Mouse (Mus musculus) spleen, adult 2 months (tissue): ENCODE results near the gene Hdc. TPM values are rescaled to one million over a fixed set of nuclear protein-coding genes. Genes with fewer than 3 reads are reported as not detected.

Experiments used
- DNase-seq, 2 experiments: peaks; one replicate each; pipeline versions ENCODE4 v3.0.0 to v3.0.0-alpha.2; 2012 to 2021; ENCODE audit warnings: low spot score in 2 of 2, low read depth in 1 of 2
- H3K27ac ChIP-seq: fragments of 200-500 bp; 2 replicates; pipeline ENCODE4 v1.5.1; 2012; ENCODE audit warnings: low read length, inconsistent platforms; ENCODE audit not compliant: insufficient read depth
- H3K27me3 ChIP-seq: fragments of 200-500 bp; 2 replicates; pipeline ENCODE4 v1.6.1; 2012; ENCODE audit warnings: mild to moderate bottlenecking, moderate library complexity, low read length, inconsistent platforms; ENCODE audit not compliant: control insufficient read depth, insufficient read depth
- H3K36me3 ChIP-seq: fragments of 200-500 bp; 2 replicates; pipeline ENCODE4 v1.6.1; 2012; ENCODE audit warnings: mild to moderate bottlenecking, low read length, inconsistent platforms; ENCODE audit not compliant: control insufficient read depth, insufficient read depth
- H3K4me1 ChIP-seq: fragments of 200-500 bp; 2 replicates; pipeline ENCODE4 v1.6.1; 2011; ENCODE audit warnings: inconsistent platforms; ENCODE audit not compliant: control insufficient read depth, insufficient read depth, insufficient read length
- H3K4me3 ChIP-seq: fragments of 200-500 bp; 2 replicates; pipeline ENCODE4 v1.5.1; 2011; ENCODE audit warnings: mild to moderate bottlenecking, inconsistent platforms; ENCODE audit not compliant: insufficient read depth, insufficient read length; ENCODE audit errors: extremely low read depth
- CTCF ChIP-seq: fragments of 200-500 bp; IDR thresholded peaks from 2 replicates; pipeline ENCODE4 v1.5.1; 2011; ENCODE audit warnings: mild to moderate bottlenecking, inconsistent platforms; ENCODE audit not compliant: insufficient read depth, insufficient read length, insufficient replicate concordance; ENCODE audit errors: extremely low read depth
- POLR2A ChIP-seq: fragments of 200-500 bp; IDR thresholded peaks from 2 replicates; pipeline ENCODE4 v1.6.1; 2011; ENCODE audit warnings: low read depth, low read length, inconsistent platforms
- WGBS: fragments of 180-500 bp; shearing (Covaris S2); methylation state at CpG from one replicate; pipeline ENCODE4 v1.1.7; 2018; 5-methylcytosine and 5-hydroxymethylcytosine counted together
- polyA plus RNA-seq: library from polyadenylated mRNA; depleted of rRNA; stranded (reverse); fragments of >200 nt; gene quantifications from 2 replicates; pipeline ENCODE4 v1.2.3, GENCODE M21; 2012

The Hdc gene
- polyA plus RNA-seq, 1 experiment = 3.2 TPM

DNA sequence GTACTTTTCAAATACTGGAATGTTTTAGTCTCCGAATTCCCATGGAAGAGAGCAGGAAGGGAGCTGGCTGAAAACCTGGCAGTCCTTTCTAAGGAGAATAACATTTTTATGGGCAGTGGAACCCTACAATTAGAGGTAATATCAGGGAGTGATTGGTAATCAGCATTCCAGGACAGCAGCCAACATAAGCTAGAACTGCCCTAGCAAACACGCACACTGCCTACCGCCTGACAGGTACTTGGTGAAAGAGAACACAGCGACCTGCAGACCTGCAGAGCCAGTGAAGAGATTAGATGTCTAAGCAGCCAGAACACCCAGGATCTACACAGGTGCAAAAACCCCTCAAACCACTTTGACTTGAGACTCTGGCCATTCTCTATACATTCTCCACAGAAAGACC, 46.4 kb downstream of the Hdc start:
- Histone ChIP-seq H3K36me3 (no peaks in the 10 kb centered on the region), H3K4me1 (no peaks in the 10 kb centered on the region), H3K4me3 (no peak overlapping the region), H3K27me3 (no peaks in the 10 kb centered on the region), H3K27ac (no peak overlapping the region)
- no peak for DNase-seq
- WGBS = 92% methylated on average over 4 of the region's 4 CpGs
- TF ChIP-seq POLR2A (no peak), CTCF (no peak)

DNA sequence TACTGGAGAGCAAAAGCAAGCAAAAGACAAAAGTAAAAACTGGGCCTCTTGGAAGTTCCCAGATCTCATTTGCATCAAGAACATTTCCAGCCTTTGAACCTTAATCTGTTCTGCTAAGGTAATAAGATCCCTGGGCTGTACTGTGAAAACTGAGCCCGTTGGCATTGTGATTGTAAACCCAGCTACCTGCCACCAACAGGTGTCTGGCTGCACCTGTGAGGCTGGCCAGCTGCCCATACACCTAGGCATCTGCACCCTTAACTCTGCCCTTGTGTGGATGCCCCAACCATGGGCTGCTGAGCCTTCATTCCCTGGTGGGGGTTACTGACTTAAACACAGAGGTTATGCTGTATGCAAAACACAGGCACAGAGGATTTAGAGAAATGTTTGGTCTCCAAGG, 46.9 kb downstream of the Hdc start:
- 83% methylated on average over 1 of the region's 1 CpGs for WGBS
- H3K4me1 ChIP-seq = no peaks in the 10 kb centered on the region
- H3K27ac ChIP-seq = no peak overlapping the region
- no peaks in the 10 kb centered on the region for H3K27me3 ChIP-seq
- no peak for TF ChIP-seq POLR2A
- no peak for TF ChIP-seq CTCF
- no peak overlapping the region for H3K4me3 ChIP-seq
- DNase-seq = no peak
- no peaks in the 10 kb centered on the region for H3K36me3 ChIP-seq

GRCm38 (mm10) chr2:126563411-126564105, 55.5 kb downstream of the Hdc start:
- TF ChIP-seq CTCF = no peak
- no peak for TF ChIP-seq POLR2A
- no peak for DNase-seq
- Histone ChIP-seq H3K4me1 (no peaks in the 10 kb centered on the region), H3K27me3 (no peaks in the 10 kb centered on the region), H3K27ac (no peak overlapping the region), H3K4me3 (no peak overlapping the region), H3K36me3 (no peaks in the 10 kb centered on the region)
- WGBS = 73% methylated on average over 17 of the region's 17 CpGs

DNA sequence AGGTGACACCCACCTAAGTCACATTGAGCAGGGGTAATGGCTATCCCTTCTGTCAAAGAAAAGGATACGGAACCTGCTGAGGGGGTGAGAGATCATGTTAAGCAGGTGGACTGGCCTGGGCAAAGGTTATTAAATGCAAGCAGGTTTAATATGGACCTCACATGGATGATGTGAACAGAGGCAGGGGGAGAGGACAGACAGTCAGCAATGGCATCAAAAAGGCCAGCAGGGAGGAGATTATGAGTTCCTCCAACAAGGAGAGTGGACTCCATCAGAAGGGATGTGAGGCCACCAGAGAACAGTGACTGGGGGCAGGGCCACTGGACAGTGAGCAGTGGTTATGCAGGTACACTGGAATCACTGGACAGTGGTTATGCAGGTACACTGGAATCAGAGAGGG, 59.0 kb downstream of the Hdc start:
- 88% methylated on average over 1 of the region's 1 CpGs for WGBS
- Histone ChIP-seq H3K27me3 (no peaks in the 10 kb centered on the region), H3K4me3 (no peak overlapping the region), H3K36me3 (no peaks in the 10 kb centered on the region), H3K27ac (no peak overlapping the region), H3K4me1 (no peaks in the 10 kb centered on the region)
- no peak for TF ChIP-seq CTCF
- TF ChIP-seq POLR2A = no peak
- no peak for DNase-seq

DNA sequence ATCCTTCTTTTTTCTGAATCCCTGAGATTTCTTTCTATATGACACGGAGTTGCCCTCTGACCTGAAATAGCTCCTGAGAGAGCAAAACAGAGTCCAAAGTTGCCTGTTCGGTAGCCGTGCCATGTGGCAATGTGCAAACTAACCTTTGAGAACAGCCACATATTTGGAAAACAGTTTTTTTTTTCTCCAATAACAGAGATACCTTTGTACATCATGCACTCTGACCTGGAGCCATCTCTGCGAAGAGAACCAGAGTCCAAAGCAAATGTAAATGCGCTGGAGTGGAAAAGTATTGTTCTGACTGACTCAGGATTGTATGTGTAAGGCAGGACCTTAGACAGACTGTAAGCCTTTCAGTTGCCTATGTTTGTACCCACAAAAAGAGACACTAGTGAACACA, 63.6 kb downstream of the Hdc start:
- no peak overlapping the region for H3K27ac ChIP-seq
- H3K4me1 ChIP-seq = peaks cover 8% of the 10 kb centered on the region
- WGBS = 95% methylated on average over 5 of the region's 5 CpGs
- DNase-seq = no peak
- no peak for TF ChIP-seq CTCF
- H3K36me3 ChIP-seq = no peaks in the 10 kb centered on the region
- no peak overlapping the region for H3K4me3 ChIP-seq
- peaks cover 5% of the 10 kb centered on the region; the same call in 1 of the 2 replicates for H3K27me3 ChIP-seq

DNA sequence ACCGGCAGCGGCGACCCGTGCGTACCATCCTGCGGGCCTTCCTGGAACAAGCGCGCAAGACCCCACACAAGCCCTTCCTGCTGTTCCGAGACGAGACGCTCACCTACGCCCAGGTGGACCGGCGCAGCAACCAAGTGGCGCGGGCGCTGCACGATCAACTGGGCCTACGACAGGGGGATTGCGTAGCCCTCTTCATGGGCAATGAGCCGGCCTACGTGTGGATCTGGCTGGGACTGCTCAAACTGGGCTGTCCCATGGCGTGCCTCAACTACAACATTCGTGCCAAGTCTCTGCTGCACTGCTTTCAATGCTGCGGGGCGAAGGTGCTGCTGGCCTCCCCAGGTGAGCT, 65.8 kb downstream of the Hdc start:
- peaks cover 8% of the 10 kb centered on the region for H3K4me1 ChIP-seq
- no peak for TF ChIP-seq CTCF
- no peak for TF ChIP-seq POLR2A
- no peak for DNase-seq
- H3K36me3 ChIP-seq = no peaks in the 10 kb centered on the region
- H3K27ac ChIP-seq = no peak overlapping the region
- WGBS = 19% methylated on average over 26 of the region's 26 CpGs
- peaks cover 5% of the 10 kb centered on the region; the same call in 1 of the 2 replicates for H3K27me3 ChIP-seq
- peak overlapping the region; percentile 41; the same call in 1 of the 2 replicates for H3K4me3 ChIP-seq

- no peaks in the 10 kb centered on the region for H3K36me3 ChIP-seq
- WGBS = 3% methylated on average over 59 of the region's 61 CpGs
- H3K4me3 ChIP-seq = peak within 1 kb of the TSS; percentile 41; the same call in 1 of the 2 replicates
- TF ChIP-seq CTCF (no peak), POLR2A (no peak)
- no peak within 1 kb of the TSS for H3K27ac ChIP-seq
- H3K27me3 ChIP-seq = peaks cover 5% of the 10 kb centered on the region; the same call in 1 of the 2 replicates
- no peak for DNase-seq
- H3K4me1 ChIP-seq = peaks cover 8% of the 10 kb centered on the region
Measured at GRCm38 (mm10) chr2:126552357-126553290, 66.5 kb downstream of the Hdc start, which contains the start of gene Slc27a2. Gene Slc27a2 (plus strand): TSS chr2:126552407.
